Mouse (Mus musculus) adipocyte (in vitro differentiated cells): ENCODE data around the gene Camkk1.

ENCODE experiments used
- DNase-seq: peaks from one replicate; pipeline ENCODE4 v3.0.0-alpha.2; 2016; ENCODE audit warnings: low spot score

Camkk1 gene

GRCm38 (mm10) chr11:73018471-73019146 is at the start of gene Camkk1:
Gene Camkk1, plus strand, starts transcription at chr11:73019008.
- DNase-seq: peak; percentile 79

GRCm38 (mm10) chr11:72974995-72975503 is 43.8 kb upstream of the Camkk1 start:
- peak; percentile 33 for DNase-seq

GRCm38 (mm10) chr11:72982516-72982915 is 36.3 kb upstream of the Camkk1 start:
- no peak for DNase-seq

GRCm38 (mm10) chr11:72983283-72983682 is 35.5 kb upstream of the Camkk1 start:
- DNase-seq: peak; percentile 18

GRCm38 (mm10) chr11:72986745-72987144 is 32.1 kb upstream of the Camkk1 start:
- DNase-seq: no peak

GRCm38 (mm10) chr11:72987234-72987633 is 31.6 kb upstream of the Camkk1 start:
- no peak for DNase-seq

- DNase-seq: no peak
Observed at GRCm38 (mm10) chr11:72987807-72988206, 31.0 kb upstream of the Camkk1 start.

GRCm38 (mm10) chr11:72989044-72989443 is 29.8 kb upstream of the Camkk1 start:
- no peak for DNase-seq

- no peak for DNase-seq
Observed at GRCm38 (mm10) chr11:72990688-72991087, 28.1 kb upstream of the Camkk1 start.

- DNase-seq: no peak
Observed at GRCm38 (mm10) chr11:72991961-72992360, 26.8 kb upstream of the Camkk1 start.

GRCm38 (mm10) chr11:72996346-72996745 is 22.5 kb upstream of the Camkk1 start:
- DNase-seq: no peak

- no peak for DNase-seq
Observed at GRCm38 (mm10) chr11:72996781-72997180, 22.0 kb upstream of the Camkk1 start.

GRCm38 (mm10) chr11:72997529-72998326 is 21.1 kb upstream of the Camkk1 start:
- no peak for DNase-seq

- DNase-seq: no peak
Observed at GRCm38 (mm10) chr11:72998771-72999170, 20.0 kb upstream of the Camkk1 start, which contains the start of gene P2rx1. Gene P2rx1, plus strand, starts transcription at chr11:72999103.

- DNase-seq: peak; percentile 81
Observed at GRCm38 (mm10) chr11:73001029-73001428, 17.8 kb upstream of the Camkk1 start.

GRCm38 (mm10) chr11:73006377-73006776 is 12.4 kb upstream of the Camkk1 start:
- DNase-seq: peak; percentile 87

GRCm38 (mm10) chr11:73007113-73007512 is 11.7 kb upstream of the Camkk1 start:
- no peak for DNase-seq

GRCm38 (mm10) chr11:73007698-73008481 is 10.9 kb upstream of the Camkk1 start:
- peak; percentile 72 for DNase-seq

- no peak for DNase-seq
Observed at GRCm38 (mm10) chr11:73008826-73009225, 10.0 kb upstream of the Camkk1 start.

- DNase-seq: no peak
Observed at GRCm38 (mm10) chr11:73009531-73010274, 9.1 kb upstream of the Camkk1 start.

GRCm38 (mm10) chr11:73013981-73014380 is 4.8 kb upstream of the Camkk1 start:
- DNase-seq: peak; percentile 76
